Mouse (Mus musculus) testis, postnatal 10 days (tissue): Measurements from ENCODE around the gene Dad1.

Experiments used
- DNase-seq: peaks from one replicate; pipeline ENCODE4 v3.0.0; 2021; ENCODE audit warnings: low spot score

Gene Dad1

DNA sequence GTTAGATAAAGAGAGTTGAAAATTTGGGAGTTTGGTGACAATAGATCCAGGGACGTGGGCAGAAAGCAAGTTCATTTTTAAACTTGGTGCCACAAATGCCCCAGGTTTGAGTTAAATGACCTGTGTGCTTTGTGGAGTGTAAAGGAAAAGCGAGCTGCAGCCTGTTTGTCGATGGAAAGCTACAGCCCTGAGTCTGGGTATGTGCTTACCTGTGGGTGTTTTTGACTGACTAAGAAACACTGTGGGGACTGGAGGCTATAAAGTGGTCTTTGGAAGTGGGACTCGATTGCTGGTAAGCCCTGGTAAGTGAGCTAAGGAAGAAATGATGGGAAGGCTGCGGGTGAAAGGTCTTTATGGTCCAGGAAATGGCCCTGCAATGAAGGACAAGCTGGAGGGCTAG lies 47.6 kb downstream of the Dad1 start:
- DNase-seq = no peak

DNA sequence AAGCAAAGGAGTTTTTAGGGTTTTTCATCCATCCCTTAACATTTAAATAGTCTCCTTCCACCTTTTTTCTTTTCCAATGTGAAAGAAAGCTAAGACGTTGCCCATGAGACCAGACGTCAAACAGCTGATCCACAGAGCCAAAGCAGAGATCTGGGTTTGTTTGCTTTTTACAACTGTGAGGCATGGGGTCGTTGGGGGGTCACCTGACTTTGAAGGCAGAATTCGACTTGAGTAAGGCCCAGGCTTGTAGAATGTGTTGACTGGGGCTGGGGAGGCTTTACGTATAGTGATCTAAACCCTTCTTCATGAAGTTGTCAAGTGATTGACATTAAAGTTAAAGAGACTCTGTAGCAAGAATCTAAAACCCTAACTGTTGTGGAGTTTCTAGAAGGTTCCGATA lies 48.0 kb downstream of the Dad1 start:
- DNase-seq = no peak

DNA sequence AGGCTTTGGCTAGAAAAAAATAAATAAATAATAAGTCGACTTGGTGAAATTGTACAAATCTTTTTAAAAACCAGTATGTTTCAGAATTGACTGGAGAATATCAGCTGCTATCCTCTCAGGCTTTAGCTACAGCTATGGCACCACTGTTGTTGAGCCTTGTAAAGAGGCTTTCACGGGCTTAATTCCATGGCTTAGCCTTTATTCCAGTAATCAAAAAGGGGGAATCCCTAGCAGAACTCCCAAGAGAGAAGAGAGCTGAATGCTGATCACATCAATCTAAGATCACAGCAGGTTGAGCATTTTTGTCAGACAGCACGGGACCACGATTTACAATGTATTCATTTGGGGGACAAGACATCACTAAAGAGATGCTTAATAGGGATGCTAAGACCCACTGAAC lies 49.1 kb downstream of the Dad1 start:
- DNase-seq = no peak

DNA sequence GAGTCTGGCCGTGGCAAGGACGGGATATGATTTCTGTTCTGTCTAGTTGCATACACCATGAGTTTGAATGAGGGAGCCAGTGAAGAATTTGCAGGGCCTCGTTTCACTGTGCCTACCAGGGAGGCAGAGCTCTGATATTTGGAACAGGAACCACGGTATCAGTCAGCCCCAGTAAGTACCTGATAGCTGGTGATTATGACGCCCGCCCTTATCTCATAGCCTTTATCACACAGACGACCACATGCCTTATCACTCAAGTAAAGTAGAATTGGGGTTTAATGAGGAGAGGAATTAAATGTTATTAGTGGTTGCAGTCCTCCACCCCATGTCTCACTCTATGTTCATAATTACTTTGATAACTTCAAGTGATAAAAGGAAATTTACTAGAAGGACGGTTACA lies 49.6 kb downstream of the Dad1 start:
- DNase-seq = no peak

DNA sequence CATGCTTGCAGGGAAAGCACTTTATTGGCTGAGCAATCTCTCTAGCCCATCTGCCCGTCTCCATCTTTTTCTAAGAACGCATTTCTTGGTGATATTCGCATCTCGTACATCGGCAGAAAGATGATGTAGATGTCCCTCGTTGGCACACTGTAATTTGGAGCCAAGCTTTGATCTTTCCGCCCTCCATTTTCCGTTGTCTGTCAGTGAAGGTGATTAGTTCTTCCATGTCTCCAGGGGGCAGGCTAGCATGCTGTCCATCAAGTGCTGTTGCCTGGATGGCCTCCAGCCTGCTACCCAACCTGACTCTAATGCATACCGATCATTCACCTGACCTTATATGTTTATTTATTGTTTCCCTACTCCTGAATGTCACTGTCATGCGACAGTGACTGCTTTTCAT lies 50.1 kb downstream of the Dad1 start:
- no peak for DNase-seq

DNA sequence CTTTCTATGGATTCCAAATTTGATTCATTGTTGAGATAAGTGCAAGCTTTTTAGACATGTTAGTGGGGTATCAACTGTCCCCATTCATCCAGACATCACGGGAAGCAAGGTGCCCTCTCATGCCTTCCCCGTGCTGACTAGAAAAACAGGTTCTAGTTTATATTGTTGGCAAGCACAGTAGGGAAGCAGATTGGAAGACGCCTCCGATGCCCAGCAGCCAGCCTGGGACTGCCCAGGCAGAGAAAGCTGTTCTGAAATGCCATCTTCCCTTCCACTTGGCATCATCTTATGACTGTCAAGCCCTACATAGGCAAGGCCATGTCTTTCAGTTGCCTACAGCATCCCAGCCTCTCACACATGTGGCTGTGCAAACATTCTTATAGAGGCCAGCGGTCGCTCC lies 50.7 kb downstream of the Dad1 start:
- no peak for DNase-seq

DNA sequence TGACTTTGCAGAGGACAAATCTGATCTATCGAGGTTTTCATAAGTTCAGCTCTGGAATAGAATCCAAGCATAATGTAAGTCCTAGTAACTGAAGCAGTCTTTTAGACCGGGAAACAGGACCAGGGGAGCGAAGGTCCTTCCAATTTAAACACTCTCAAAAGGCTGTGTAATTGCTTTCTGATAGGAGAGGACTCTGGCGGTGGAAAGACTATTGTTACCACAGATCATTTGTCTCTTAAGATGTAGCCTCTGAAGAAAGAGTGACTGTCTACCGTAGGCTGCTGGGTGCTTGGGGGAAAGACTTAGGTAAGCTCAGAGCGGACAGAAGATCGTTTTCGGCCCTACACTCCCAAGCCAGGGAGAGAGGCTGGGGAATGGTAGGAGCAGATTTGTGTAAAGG lies 53.5 kb downstream of the Dad1 start:
- DNase-seq = no peak

DNA sequence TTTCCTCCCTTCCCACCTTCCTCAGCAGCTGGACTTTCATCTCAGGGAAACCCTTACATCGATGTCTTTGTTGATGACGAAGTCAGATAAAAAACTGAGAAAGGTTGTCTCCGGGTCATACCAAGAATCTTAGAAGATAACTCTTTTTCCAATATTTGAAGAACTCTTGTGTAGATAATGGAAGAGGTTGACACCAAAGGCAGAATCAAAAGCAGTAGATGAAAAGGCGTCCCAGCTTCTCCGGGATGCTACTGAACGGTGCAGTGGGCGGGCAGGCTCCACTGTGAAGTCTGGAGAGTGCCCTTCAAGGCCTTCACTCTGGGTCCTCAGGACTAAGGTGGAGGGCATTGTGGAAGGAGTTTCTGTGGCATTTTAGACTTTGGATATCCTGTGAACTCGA lies 54.2 kb downstream of the Dad1 start:
- DNase-seq = no peak

DNA sequence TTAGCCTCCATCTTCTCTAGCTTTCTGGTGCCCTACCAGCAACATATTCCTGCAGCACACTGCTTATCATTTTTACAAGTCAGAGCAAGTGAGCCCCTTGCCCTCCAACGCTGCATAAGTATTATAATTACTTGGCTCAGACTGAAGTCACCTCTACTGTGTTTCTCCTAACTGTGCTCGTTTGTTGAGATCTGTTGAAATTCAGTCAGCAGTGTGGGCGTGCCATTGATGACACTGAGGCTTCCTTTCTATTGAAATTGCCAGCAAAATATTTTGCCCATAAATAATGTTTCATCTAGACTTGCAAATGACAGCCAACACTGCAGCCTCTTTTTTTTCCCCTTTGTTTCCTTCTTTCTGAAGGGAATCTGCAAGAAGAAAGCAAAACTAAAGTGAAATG lies 56.2 kb downstream of the Dad1 start:
- DNase-seq = no peak

DNA sequence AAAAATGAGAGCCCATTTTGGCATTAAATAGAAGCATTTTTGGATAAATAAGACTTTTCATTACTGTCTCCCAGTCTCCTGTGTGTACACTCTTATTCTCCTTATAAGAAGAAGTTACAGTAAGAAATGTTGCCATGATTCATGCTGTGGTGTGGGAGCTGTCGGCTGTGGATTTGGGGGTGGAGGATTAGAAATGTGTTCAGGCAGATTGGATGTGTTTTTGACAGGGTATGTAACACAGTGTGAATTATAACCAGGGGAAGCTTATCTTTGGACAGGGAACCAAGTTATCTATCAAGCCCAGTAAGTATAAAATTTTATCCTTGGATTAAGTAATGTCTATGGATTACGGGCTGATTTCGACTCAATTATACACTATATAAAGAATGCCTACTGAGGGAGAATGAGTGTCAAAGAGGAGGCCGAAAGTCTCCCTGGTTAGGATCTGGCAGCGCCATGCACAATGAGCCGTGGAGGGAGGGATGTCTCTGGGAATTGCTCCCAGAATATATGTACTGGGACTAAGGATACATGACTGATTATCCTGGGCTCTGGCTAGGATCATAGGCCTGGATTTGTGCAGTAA lies 58.0 kb downstream of the Dad1 start:
- DNase-seq = no peak

DNA sequence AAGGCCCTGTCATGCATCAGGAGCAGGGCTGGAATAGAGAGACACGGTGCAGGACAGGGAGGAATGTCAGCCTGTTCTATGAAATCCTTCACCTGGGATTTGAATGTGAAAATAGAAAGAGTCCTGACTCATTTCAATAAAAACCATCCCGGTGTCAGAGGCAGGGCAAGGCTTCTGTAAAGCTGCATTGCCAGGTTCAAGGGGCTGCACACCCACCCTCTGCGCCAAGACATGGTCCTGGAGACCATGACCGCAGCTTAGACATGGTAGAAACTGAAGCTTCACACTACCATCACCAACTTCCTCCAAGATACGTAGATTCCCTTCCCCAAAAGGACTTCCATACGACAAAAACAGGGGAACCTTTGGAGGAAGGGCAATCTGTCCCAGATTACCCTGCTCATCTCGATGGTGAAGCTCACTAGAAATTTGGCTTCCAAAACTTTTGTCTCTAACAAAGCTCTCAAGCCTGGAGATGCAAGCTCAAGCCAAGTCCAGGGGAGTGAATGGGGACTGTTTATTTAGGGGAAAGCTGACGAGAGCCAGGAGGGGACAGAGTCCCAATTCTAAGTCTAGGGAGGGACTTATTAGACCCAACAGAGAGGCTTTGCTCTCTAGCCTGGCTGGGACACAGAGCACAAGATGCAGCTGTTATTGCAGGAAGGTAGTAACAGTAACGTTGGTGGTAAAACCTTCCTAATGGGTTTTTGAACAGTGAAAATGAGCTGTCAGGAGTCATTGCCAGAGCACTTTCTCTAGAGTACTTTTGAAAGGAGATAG lies 60.4 kb downstream of the Dad1 start:
- no peak for DNase-seq

DNA sequence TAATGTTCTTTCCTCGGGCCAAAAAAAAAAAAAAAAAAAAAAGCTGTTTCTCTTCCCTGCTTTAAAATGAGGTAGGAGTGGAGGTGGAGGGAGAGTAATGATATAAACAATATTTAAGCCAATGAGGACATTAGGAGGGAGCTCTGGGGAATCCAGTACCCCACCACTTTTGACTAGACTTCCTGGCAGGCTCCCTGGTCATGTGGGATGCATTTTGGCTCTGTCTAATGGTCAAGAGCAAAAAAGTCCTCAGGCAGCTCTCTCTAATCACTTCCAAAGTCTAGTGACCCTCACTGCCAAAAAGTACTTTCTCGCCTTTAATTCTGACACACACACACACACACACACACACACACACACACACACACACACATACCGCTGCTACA lies 61.4 kb downstream of the Dad1 start:
- DNase-seq = no peak

DNA sequence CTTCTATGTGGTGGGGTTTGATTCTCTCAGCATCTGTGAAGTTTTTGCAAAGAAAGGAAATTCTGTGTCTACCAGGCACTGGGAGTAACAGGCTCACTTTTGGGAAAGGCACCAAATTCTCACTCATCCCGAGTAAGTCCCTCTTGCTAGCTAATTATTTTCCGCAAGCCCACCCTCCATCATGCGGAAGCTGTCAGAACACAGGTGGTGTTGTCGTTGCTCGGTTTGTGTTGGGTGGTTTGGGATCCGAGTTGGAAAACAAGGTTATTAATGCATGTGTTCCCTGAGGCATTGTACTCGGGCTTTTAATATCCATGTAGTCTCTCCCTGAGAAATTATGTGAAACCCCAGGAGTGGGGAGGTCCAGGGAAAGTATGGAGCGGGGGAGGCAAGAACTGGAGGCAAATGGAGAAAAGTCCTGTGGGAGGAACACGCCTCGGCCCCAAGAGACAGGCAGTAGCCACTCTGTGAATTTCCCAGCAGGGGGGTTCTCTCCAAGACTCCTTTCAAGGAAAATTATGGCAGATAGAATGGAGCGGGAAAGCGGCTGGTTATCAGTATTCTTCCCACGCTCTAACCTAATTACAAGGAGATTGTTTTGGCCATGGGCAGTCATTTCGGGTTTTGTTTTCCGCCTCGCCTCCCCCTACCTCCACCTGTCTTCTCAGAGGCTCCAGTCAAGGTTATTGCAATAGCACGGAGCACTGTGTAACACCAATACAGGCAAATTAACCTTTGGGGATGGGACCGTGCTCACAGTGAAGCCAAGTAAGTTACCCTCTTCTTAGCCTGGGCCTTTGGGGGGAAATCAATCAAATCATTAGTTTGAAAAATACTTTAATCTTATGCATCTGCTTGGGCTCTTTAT lies 62.1 kb downstream of the Dad1 start:
- DNase-seq = no peak

DNA sequence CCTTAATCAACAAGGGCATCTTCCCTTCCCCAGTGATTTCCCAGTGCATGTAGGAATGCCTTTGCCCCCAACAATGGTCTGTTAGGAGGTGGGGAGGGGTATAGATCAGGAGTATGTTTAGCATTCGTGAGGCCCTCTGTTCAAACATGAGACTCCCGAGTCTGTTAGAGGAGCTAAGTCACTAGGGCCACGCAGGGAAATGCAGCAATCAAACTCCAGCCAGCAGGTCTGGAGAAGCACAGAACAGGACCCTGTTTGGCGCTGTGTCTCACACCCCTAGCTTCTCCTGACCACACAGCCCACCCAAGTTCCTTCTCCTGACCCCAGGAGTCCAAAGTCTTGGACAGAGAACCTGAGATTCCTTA lies 62.9 kb downstream of the Dad1 start:
- DNase-seq = no peak

DNA sequence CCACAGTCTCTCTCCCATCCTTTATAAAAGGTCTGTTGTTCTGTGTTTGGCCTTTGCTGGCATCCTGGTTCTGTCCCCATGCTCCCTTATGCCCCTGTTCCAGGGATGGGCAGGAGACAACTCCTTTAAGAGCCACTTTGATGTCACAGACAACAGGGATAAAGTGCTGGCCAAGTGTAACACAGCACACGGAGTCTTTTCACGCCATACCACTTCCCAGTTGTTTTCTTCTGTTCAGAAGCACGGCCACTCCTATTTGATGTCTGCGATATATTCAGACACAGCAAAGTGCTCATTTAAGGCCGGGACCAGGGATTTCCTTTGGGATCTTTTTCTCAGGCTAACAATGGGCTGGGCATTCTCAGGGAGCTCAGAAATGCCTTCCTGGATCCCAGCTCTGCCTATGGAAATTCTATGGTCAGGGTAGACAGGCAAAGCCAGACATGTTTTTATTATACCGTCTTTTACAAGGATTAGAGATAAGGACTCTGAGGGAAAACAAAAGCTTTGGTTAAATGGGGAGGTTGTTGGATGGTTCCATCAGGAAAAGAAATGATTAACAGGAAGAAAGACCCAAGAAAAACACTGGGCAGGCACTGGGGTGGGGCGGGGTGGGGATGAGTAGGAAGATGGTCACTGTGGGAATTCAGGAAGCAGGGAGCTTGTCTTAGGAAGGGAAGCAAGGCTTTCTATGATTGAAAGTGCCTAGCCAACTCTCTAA lies 63.4 kb downstream of the Dad1 start:
- no peak for DNase-seq

DNA sequence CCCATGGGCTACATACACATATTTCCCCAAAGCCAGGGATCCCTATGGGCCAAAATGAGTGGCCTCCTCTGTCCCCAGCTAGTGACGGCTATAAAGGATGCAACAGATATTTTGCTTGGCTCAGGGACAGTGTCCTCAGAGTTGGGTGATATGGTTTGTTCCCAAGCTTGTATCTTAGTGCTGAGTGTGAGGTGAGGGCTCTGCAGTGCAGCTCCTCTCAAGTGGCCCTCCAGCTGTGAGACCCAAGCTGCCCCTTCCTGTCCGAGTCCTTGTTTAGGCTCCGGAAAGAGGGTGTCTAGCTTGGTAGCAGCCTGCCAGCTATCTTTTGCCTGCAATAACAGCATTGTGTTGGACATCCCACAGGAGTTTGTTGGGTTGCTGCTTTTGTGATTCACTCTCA lies 64.6 kb downstream of the Dad1 start:
- DNase-seq = no peak

DNA sequence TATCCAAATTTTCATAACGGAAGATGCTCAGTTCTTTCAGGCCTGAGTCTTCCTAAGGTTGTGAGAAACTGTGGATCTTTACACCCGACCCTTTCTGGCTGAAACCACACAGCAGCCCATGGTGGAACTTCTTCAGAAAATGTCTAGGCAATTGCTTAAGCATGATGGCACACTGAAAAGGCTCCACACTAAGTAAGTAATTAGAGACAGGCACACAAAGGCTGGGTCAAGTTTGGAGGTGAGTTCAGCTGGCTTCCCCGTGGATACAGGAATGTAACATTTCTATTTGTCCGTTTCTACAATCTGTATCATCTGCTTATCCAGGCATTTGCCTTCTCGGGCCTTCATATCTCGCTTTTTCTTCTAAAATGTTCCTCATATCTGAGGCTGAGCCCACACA lies 66.7 kb downstream of the Dad1 start:
- no peak for DNase-seq
